Mouse (Mus musculus) MEL (cell line): Measurements from ENCODE around the gene Tulp1.

Experiments
- CTCF ChIP-seq, 3 experiments: IDR thresholded peaks in 2 of 3; conservative IDR thresholded peaks in 1 of 3; 2 replicates each; pipeline ENCODE4 v1.5.1; 2011 to 2012; ENCODE audit warnings: low read length in 3 of 3, low read depth in 2 of 3, mild to moderate bottlenecking in 2 of 3, improper control_type of control experiment in 1 of 3, inconsistent platforms in 1 of 3, mixed read lengths in 1 of 3, moderate library complexity in 1 of 3; ENCODE audit not compliant: control insufficient read depth in 1 of 3, insufficient read depth in 1 of 3, poor library complexity in 1 of 3, severe bottlenecking in 1 of 3
- ELF1 ChIP-seq: IDR thresholded peaks from 2 replicates; pipeline ENCODE4 v1.6.1; 2014; ENCODE audit warnings: low read depth, mild to moderate bottlenecking, inconsistent platforms, low read length, improper control_type of control experiment, moderate library complexity
- EP300 ChIP-seq, 2 experiments: IDR thresholded peaks; 2 replicates each; pipeline ENCODE4 v1.6.1; 2011; ENCODE audit warnings: improper control_type of control experiment in 2 of 2, low read length in 2 of 2, low read depth in 1 of 2, mild to moderate bottlenecking in 1 of 2
- ETS1 ChIP-seq: IDR thresholded peaks from 2 replicates; pipeline ENCODE4 v1.6.1; 2012; ENCODE audit warnings: low read depth, mild to moderate bottlenecking, inconsistent platforms, low read length, improper control_type of control experiment, moderate library complexity
- MAZ ChIP-seq: IDR thresholded peaks from 2 replicates; pipeline ENCODE4 v1.6.1; 2012; ENCODE audit warnings: low read depth, mild to moderate bottlenecking, inconsistent platforms, low read length, improper control_type of control experiment
- MYC ChIP-seq: IDR thresholded peaks from 2 replicates; pipeline ENCODE4 v1.6.1; 2011; ENCODE audit warnings: low read depth, mild to moderate bottlenecking, low read length, improper control_type of control experiment, moderate library complexity
- POLR2A ChIP-seq, 2 experiments: IDR thresholded peaks; 2 replicates each; pipeline ENCODE4 v1.6.1; 2011 to 2012; ENCODE audit warnings: low read length in 2 of 2, mild to moderate bottlenecking in 2 of 2, control low read depth in 1 of 2, improper control_type of control experiment in 1 of 2, low read depth in 1 of 2, moderate library complexity in 1 of 2; ENCODE audit not compliant: control insufficient read depth in 1 of 2, insufficient read depth in 1 of 2, poor library complexity in 1 of 2
- RAD21 ChIP-seq: IDR thresholded peaks from 2 replicates; pipeline ENCODE4 v1.6.1; 2011; ENCODE audit warnings: mild to moderate bottlenecking, low read depth, low read length, improper control_type of control experiment
- TCF12 ChIP-seq: IDR thresholded peaks from 2 replicates; pipeline ENCODE4 v1.6.1; 2014; ENCODE audit warnings: low read depth, mild to moderate bottlenecking, inconsistent platforms, low read length, improper control_type of control experiment, moderate library complexity
- ZC3H11A ChIP-seq: IDR thresholded peaks from 2 replicates; pipeline ENCODE4 v1.6.1; 2012; ENCODE audit warnings: low read depth, mild to moderate bottlenecking, inconsistent platforms, low read length, improper control_type of control experiment

DNA sequence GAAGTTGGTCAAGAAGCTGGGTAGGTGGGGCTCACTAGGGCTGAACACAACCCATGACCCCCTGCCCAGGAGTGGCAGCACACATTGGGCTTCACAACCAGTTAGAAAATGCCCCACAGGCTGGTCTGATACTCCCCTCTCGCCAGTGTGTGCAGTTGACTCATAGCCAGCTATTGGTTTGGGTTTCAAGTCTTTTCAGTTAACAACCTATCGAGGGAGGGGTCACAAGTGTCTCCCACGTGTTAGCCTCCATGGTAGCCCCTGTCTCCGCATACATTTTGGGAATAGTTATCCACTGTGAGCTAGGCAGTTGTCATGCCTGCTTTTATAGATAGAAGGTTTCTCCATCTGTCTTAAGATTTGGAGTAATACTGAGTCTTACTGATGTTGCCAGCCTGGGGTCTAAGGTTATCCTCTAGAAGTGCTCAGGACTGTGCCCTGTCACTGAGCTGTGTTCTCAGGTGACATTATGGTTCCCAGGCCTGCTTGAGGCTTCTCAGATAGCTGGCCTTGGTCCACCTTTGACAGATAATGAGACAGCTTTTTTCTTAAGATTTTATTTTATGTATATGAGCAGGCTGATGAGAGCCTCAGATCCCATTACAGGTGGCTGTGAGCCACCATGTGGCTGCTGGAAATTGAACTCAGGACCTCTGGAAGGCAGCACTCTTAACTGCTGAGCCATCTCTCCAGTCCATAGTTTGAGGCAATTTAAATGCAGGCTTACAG, 35.4 kb downstream of the Tulp1 start:
- TF ChIP-seq TCF12 = no peak
- TF ChIP-seq MAZ = no peak
- no peak; a peak in 2 of 4 replicates for TF ChIP-seq POLR2A (IDR thresholded peaks at IDR 0.05; ENCODE audit: control insufficient read depth in 1 of 2, insufficient read depth in 1 of 2, low read depth in 1 of 2, low read length in 2 of 2, poor library complexity in 1 of 2)
- no peak for TF ChIP-seq CTCF (IDR thresholded peaks at IDR 0.05 in 2 of 3, conservative IDR thresholded peaks at IDR 0.05 in 1 of 3; ENCODE audit: control insufficient read depth in 1 of 3, insufficient read depth in 1 of 3, low read depth in 2 of 3, low read length in 3 of 3, poor library complexity in 1 of 3, severe bottlenecking in 1 of 3)
- no peak for TF ChIP-seq ZC3H11A
- TF ChIP-seq EP300 (IDR thresholded peaks at IDR 0.05; ENCODE audit: low read depth in 1 of 2, low read length in 2 of 2) = no peak
- no peak for TF ChIP-seq MYC
- TF ChIP-seq ELF1 = no peak
- TF ChIP-seq RAD21 = no peak
- TF ChIP-seq ETS1 = no peak
